Mouse (Mus musculus) urinary bladder, adult 18-20 months (tissue): ENCODE measurements around the gene Gal3st2.
"Not testable (repeated sequence)": the region's sequence is repeated elsewhere in the genome, so short reads cannot be mapped to it uniquely, and the experiment has no call there.

ENCODE experiments used
- DNase-seq, 2 experiments: peaks; one replicate each; pipeline ENCODE4 v3.0.0; 2022; ENCODE audit warnings: low spot score in 2 of 2, mixed read lengths in 2 of 2

Gene Gal3st2

DNA sequence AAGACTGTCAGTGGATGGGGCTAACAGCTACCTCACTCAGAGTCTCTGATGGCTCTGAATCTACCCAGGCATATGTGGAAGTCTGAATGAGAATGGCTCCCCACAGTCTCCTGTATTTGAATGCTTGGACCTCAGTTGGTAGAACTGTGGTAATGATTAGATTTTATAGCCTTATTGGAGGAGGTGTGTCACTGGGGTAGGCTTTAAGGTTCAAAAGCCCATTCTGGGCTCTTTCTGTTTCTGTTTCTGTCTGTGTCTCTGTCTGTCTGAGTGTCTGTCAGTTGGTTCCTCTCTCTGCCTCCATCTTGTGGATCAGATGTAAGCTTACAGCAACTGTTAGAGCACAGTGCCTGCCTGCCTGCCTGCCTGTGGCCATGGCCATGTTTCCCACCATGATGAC lies 1.5 kb upstream of the Gal3st2 start:
- DNase-seq: no peak

DNA sequence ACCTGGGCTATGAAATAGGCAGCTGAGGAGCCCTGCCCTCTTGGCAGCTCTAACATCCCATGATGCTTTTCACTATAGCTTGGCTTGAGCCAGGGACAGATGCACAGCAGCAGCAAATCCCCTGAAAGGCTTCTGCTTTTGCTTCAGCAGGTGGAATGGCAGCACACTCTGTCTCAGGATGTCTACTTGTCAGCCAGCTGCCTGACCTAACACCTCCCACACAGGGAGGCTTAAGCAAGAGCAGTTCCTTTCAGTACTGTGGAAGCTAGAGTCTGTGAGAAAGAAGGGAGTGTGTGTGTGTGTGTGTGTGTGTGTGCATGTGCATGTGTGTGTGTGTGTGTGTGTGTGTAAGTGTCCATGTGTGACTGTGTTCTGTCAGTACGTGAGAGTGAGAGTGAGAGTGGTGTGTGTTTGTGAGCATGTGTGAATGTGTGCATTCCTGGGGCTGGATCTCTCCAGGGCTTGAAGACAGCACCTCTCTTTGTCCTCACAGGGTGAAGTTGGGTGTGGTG lies 10.5 kb downstream of the Gal3st2 start:
- DNase-seq: not testable (repeated sequence)

DNA sequence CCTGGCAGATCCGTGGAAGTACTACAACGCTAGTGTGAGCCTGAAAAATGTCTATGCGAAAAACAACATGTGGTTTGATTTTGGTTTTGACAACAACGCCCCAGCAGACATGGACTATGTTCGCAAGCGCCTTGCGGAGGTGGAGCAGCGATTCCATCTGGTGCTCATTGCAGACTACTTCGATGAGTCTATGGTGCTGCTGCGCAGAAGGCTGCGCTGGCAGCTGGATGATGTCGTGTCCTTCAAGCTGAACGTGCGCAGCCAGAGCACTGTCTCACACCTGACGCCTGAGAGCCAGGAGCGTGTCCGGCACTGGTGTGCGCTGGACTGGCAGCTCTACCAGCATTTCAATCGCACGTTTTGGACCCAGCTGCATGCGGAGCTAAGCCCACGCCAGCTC lies 13.3 kb downstream of the Gal3st2 start:
- not testable (repeated sequence) for DNase-seq

DNA sequence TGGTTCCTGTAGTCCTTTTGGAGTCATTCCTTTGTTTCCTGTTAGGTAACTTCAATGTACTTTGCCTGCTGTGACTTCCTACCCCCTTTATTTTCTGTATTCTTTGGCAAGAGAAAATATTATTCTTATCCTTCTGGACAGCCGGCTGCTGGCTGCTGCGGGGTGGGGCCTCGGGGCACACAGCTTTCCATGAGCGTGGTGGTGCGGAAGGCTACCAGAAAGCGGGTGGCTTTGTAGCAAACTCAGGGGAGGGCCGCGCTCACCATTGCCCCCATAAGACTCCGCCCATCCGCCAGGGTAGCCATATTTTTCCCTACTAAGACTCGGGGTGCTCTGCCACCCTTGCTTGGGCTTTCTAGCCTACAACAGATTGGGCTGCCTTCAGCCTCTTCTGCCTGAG lies 20.7 kb downstream of the Gal3st2 start:
- DNase-seq: not testable (repeated sequence)

DNA sequence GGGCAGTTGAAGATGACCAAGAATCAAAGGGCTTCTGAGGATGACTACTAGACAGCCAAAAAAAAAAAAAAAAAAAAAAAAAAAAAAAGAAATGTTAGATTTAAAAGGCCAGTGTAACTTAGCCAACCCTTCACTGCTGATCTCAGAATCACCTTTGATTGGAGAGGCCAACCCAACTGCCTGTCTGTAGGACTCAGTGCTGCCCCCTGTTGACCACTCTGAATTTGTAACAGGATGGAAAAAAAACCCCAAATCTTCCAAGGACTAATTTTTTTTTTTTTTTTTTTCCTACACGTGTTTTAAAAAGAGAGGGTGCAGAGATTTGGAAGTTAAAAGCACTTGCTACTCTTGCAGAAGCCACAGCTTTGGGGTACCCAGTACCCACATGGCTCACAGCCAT lies 29.8 kb downstream of the Gal3st2 start:
- DNase-seq: not testable (repeated sequence)

DNA sequence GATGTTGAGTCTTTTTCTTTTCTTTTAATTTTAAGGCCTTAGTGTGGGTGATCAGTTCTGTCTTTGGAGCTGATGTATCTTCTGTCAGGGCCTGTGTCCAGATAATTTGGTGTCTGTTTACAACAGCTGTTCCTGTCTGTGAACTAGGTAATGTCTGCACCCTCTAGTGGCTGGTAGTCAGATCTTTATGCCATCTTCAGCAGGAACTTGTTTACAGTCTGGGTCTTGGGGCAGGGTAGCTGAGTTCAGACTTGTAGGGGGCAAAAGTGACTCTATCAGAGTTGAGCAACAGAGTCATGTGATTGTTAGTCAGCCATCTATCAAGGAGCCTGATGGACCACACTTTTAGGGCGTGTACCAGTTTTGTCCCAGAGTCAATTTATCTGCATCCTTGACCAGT lies 36.3 kb downstream of the Gal3st2 start:
- DNase-seq: not testable (repeated sequence)

DNA sequence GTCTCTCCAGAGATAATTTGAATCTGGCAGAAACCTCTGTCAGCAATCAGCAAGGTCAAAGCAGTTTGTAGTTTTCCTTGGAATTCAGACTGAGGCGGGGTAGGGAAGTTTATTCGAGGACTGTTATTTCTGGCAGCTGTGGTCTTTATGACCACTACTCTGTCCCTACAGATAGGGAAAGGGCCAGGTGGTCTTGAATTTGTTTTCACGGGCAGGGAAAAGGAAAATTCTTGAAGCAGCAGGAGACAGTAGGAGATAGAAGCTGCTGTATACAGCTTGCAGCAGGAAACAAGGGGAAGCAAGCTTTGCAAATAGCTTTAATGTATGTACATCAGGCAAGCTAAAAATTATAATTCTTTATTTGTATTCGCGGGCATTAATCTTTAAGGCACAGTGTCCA lies 40.2 kb downstream of the Gal3st2 start:
- not testable (repeated sequence) for DNase-seq

DNA sequence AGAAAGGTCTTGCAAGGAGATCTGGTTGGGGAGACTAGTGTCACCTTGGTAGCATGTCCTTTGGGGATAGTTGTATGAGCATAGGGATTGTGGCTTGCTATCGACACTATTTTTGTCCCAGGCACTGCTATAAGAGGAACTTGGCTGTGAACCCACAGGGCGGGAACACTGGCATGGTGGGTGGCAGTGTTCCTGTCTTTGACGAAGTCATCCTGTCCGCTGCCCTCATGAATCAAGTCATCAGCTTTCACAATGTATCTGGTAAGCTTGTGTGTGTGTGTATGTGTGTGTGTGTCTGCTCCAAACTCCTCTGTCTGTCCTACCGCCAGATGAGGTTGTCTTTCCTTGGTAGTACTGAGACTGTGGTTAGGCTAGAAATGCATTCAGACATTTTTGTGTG lies 45.6 kb downstream of the Gal3st2 start:
- not testable (repeated sequence) for DNase-seq

GRCm38 (mm10) chr1:93908977-93909586 lies 48.0 kb downstream of the Gal3st2 start:
- DNase-seq: not testable (repeated sequence)

DNA sequence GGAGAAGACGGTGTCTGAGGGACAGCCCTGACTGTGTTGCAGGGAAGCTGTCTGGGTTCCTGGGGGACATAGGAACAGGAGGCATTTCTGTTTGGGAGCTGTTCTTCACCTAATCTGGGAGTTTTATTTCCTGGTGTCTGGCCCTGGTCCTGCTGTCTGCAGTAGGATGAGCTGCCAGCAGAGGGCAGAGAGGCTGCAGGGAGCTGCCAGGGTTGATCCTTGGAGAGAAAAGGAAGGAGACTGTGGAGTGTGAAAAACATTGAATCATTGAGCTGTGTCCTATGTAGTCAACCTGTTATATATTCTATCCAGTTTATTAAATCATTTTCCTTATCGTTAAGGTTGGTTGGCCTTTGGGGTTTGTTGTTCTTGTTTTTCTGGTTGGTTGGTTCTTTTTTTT lies 50.8 kb downstream of the Gal3st2 start:
- DNase-seq: not testable (repeated sequence)

- DNase-seq: not testable (repeated sequence)
Observed at GRCm38 (mm10) chr1:93917160-93917559, 56.1 kb downstream of the Gal3st2 start.

- not testable (repeated sequence) for DNase-seq
Observed at GRCm38 (mm10) chr1:93918011-93918410, 56.9 kb downstream of the Gal3st2 start, which contains the start of gene Gal3st2b. TSS of gene Gal3st2b (plus strand) at chr1:93918311.

GRCm38 (mm10) chr1:93918775-93919174 lies 57.7 kb downstream of the Gal3st2 start:
- DNase-seq: not testable (repeated sequence)

DNA sequence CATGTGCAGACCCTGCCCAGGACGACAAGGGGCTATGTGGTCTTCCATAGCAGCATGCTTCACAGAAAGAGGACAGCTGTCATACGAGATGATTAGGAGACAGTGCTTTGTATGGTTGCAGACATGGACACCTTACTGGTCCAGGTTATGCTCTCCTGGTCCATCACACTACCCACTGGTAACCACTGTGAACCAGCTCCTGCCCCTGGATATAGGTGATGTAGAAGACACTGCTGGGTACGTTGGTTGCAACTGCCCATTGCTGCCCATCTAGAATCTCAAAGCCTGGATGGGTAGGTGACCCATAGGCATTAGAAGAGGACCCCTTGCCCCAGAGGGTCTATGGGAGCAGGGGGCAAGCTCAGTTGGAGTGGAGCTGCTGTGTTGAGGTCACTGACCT lies 58.2 kb downstream of the Gal3st2 start:
- not testable (repeated sequence) for DNase-seq

GRCm38 (mm10) chr1:93922609-93923008 lies 61.5 kb downstream of the Gal3st2 start:
- not testable (repeated sequence) for DNase-seq

DNA sequence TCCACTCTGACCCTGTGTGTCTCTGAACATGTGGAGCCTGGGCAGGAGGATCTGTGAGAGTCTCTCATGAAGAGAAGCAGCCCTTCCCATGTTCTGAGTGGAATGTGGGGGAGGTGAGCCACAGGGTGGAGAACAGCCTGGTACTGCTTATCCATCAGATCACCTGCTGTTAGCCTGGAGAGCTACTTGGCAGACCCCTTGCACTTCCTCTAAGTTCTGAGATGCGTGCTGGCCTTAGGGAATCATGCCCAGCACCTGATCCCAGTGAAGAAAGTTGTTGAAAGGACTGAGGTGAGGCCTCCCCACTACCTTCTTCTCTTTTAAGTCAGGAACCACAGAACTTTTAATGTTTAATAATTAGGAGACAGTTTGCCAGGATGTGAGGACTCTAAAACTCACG lies 62.0 kb downstream of the Gal3st2 start:
- not testable (repeated sequence) for DNase-seq
